Mouse (Mus musculus) spleen, adult 12 weeks (tissue): Measurements from ENCODE around the gene Ssbp2.

Experiments
- DNase-seq: peaks from one replicate; pipeline ENCODE4 v3.0.0; 2022; ENCODE audit warnings: low spot score

Ssbp2 gene

GRCm38 (mm10) chr13:91461711-91462351 lies 1.7 kb downstream of the Ssbp2 start:
- DNase-seq = peak; percentile 53

GRCm38 (mm10) chr13:91462395-91462794 lies 2.3 kb downstream of the Ssbp2 start:
- DNase-seq = no peak

- DNase-seq = no peak
Observed at GRCm38 (mm10) chr13:91462893-91463481, 2.9 kb downstream of the Ssbp2 start.

GRCm38 (mm10) chr13:91465002-91465715 lies 5.1 kb downstream of the Ssbp2 start:
- DNase-seq = no peak

- DNase-seq = no peak
Observed at GRCm38 (mm10) chr13:91471566-91471965, 11.5 kb downstream of the Ssbp2 start.

GRCm38 (mm10) chr13:91471980-91472379 lies 11.9 kb downstream of the Ssbp2 start:
- DNase-seq = no peak

- no peak for DNase-seq
Observed at GRCm38 (mm10) chr13:91473527-91473926, 13.4 kb downstream of the Ssbp2 start.

GRCm38 (mm10) chr13:91474027-91474426 lies 13.9 kb downstream of the Ssbp2 start:
- no peak for DNase-seq

GRCm38 (mm10) chr13:91475888-91476287 lies 15.8 kb downstream of the Ssbp2 start:
- DNase-seq = no peak

GRCm38 (mm10) chr13:91476596-91477100 lies 16.6 kb downstream of the Ssbp2 start:
- DNase-seq = no peak

- DNase-seq = no peak
Observed at GRCm38 (mm10) chr13:91478011-91478410, 17.9 kb downstream of the Ssbp2 start.

GRCm38 (mm10) chr13:91484303-91484702 lies 24.2 kb downstream of the Ssbp2 start:
- no peak for DNase-seq

- DNase-seq = no peak
Observed at GRCm38 (mm10) chr13:91492133-91492532, 32.0 kb downstream of the Ssbp2 start.

- DNase-seq = no peak
Observed at GRCm38 (mm10) chr13:91497055-91497454, 37.0 kb downstream of the Ssbp2 start.

GRCm38 (mm10) chr13:91501735-91502134 lies 41.7 kb downstream of the Ssbp2 start:
- no peak for DNase-seq

- no peak for DNase-seq
Observed at GRCm38 (mm10) chr13:91502642-91503373, 42.7 kb downstream of the Ssbp2 start.

GRCm38 (mm10) chr13:91508991-91509390 lies 48.9 kb downstream of the Ssbp2 start:
- DNase-seq = no peak

- DNase-seq = no peak
Observed at GRCm38 (mm10) chr13:91509467-91509866, 49.4 kb downstream of the Ssbp2 start.

GRCm38 (mm10) chr13:91514979-91515378 lies 54.9 kb downstream of the Ssbp2 start:
- no peak for DNase-seq

GRCm38 (mm10) chr13:91520073-91520750 lies 60.1 kb downstream of the Ssbp2 start:
- no peak for DNase-seq

GRCm38 (mm10) chr13:91520968-91521367 lies 60.9 kb downstream of the Ssbp2 start:
- no peak for DNase-seq

GRCm38 (mm10) chr13:91526058-91526457 lies 66.0 kb downstream of the Ssbp2 start:
- DNase-seq = no peak
